Mouse (Mus musculus) MEL-GATA-1-ER (cell line): ENCODE data around the gene Stk32b.

Source experiments
- DNase-seq: peaks from one replicate; pipeline ENCODE4 v3.0.0-alpha.2; 2012; ENCODE audit warnings: low read depth; ENCODE audit errors: extremely low read depth

Gene Stk32b

GRCm38 (mm10) chr5:37716505-37717372 is at the start of gene Stk32b:
TSS of gene Stk32b (minus strand) at chr5:37717171.
- DNase-seq: no peak

- DNase-seq: no peak
Measured at GRCm38 (mm10) chr5:37765851-37766250, 48.9 kb upstream of the Stk32b start.

- no peak for DNase-seq
Measured at GRCm38 (mm10) chr5:37762046-37762445, 45.1 kb upstream of the Stk32b start.

- no peak for DNase-seq
Measured at GRCm38 (mm10) chr5:37753366-37753765, 36.4 kb upstream of the Stk32b start.

GRCm38 (mm10) chr5:37752027-37752967 is 35.3 kb upstream of the Stk32b start:
- DNase-seq: no peak

GRCm38 (mm10) chr5:37743889-37744707 is 27.1 kb upstream of the Stk32b start:
- no peak for DNase-seq

GRCm38 (mm10) chr5:37736213-37736612 is 19.2 kb upstream of the Stk32b start:
- DNase-seq: no peak

GRCm38 (mm10) chr5:37735224-37735623 is 18.3 kb upstream of the Stk32b start, which contains the start of gene Cytl1:
TSS of gene Cytl1 (plus strand) at chr5:37735519.
- no peak for DNase-seq

- DNase-seq: no peak
Measured at GRCm38 (mm10) chr5:37730781-37731180, 13.8 kb upstream of the Stk32b start.

- DNase-seq: no peak
Measured at GRCm38 (mm10) chr5:37725220-37725886, 8.4 kb upstream of the Stk32b start.

- no peak for DNase-seq
Measured at GRCm38 (mm10) chr5:37720670-37721069, 3.7 kb upstream of the Stk32b start.

- DNase-seq: no peak
Measured at GRCm38 (mm10) chr5:37717384-37717963, 503 bp upstream of the Stk32b start.

GRCm38 (mm10) chr5:37709257-37709904 is 7.6 kb downstream of the Stk32b start:
- DNase-seq: no peak

- DNase-seq: no peak
Measured at GRCm38 (mm10) chr5:37708124-37708523, 8.8 kb downstream of the Stk32b start.

GRCm38 (mm10) chr5:37704962-37705361 is 12.0 kb downstream of the Stk32b start:
- no peak for DNase-seq

- DNase-seq: no peak
Measured at GRCm38 (mm10) chr5:37699757-37700156, 17.2 kb downstream of the Stk32b start.

- DNase-seq: no peak
Measured at GRCm38 (mm10) chr5:37697286-37697685, 19.7 kb downstream of the Stk32b start.

- DNase-seq: no peak
Measured at GRCm38 (mm10) chr5:37695773-37696172, 21.2 kb downstream of the Stk32b start.

GRCm38 (mm10) chr5:37692759-37693158 is 24.2 kb downstream of the Stk32b start:
- DNase-seq: no peak

- no peak for DNase-seq
Measured at GRCm38 (mm10) chr5:37670781-37671180, 46.2 kb downstream of the Stk32b start.
